8 mouse cellular contexts compared by ENCODE assay signal in genomic region chr19:4992904-4993303, GRCm38 (mm10). TPM values are rescaled to one million over a fixed set of nuclear protein-coding genes. Genes with fewer than 3 reads are reported as not detected.
DNase-seq lines count a peak whose midpoint lies in the region; ATAC-seq lines count a peak whose summit lies in the region.

No protein-coding gene starts in this region.

- H3K27me3 ChIP-seq in liver, embryonic 11.5 days (replicated peaks; ENCODE audit: control insufficient read depth, insufficient read depth, low read length): peaks cover 46% of the 10 kb centered on the region
- H3K27me3 ChIP-seq in heart, embryonic 10.5 days (ENCODE audit: insufficient read depth, poor library complexity, severe bottlenecking): peaks cover 41% of the 10 kb centered on the region

- 3% methylated on average over 9 of the region's 9 CpGs for WGBS in liver, embryonic 11.5 days
- 2% methylated on average over 9 of the region's 9 CpGs for WGBS in heart, embryonic 10.5 days

- H3K27ac ChIP-seq in liver, embryonic 11.5 days (ENCODE audit: low read depth, low read length): no peak overlapping the region
- H3K27ac ChIP-seq in heart, embryonic 10.5 days: peak overlapping the region; percentile 77

- ATAC-seq in liver, embryonic 11.5 days (replicated peaks; ENCODE audit: low FRiP score): no peak

- H3K36me3 ChIP-seq in liver, embryonic 11.5 days (ENCODE audit: control insufficient read depth, insufficient read depth, low read length): no peaks in the 10 kb centered on the region
- no peaks in the 10 kb centered on the region for H3K36me3 ChIP-seq in heart, embryonic 10.5 days

- peak; percentile 37 for DNase-seq in liver
- no peak for DNase-seq in liver, embryonic 11.5 days (ENCODE audit: low spot score)
- peak; percentile 35 for DNase-seq in R1 (ENCODE audit: low read depth, low spot score)
- peak; percentile 87 to 92 for DNase-seq in cerebellum, postnatal 36 days
- peak; percentile 93 for DNase-seq in heart, embryonic 10.5 days (ENCODE audit: low spot score)
- peak; percentile 67 to 72 for DNase-seq in layer of hippocampus, postnatal 36 days
- DNase-seq in retina, adult 2 months (ENCODE audit: low read depth, low spot score): peak; percentile 70
- no peak for DNase-seq in thymus, postnatal 10 days (ENCODE audit: low spot score in 2 of 2)

- no peak overlapping the region for H3K4me3 ChIP-seq in liver, embryonic 11.5 days (ENCODE audit: low read depth, low read length)
- H3K4me3 ChIP-seq in heart, embryonic 10.5 days: peak overlapping the region; percentile 30

- no peaks in the 10 kb centered on the region for H3K9me3 ChIP-seq in liver, embryonic 11.5 days (ENCODE audit: control insufficient read depth, low read length)
- no peaks in the 10 kb centered on the region for H3K9me3 ChIP-seq in heart, embryonic 10.5 days

- H3K4me1 ChIP-seq in liver, embryonic 11.5 days (replicated peaks; ENCODE audit: control insufficient read depth, insufficient read depth, low read length): no peaks in the 10 kb centered on the region
- peaks cover 53% of the 10 kb centered on the region for H3K4me1 ChIP-seq in heart, embryonic 10.5 days

- H3K9ac ChIP-seq in liver, embryonic 11.5 days (ENCODE audit: low read depth, low read length): no peak overlapping the region

- no peak overlapping the region for H3K4me2 ChIP-seq in liver, embryonic 11.5 days

RNA-seq across cellular contexts. Expression of gene Npas4, which starts 2.8 kb away (rescaled TPM):
- polyA plus RNA-seq in liver, embryonic 11.5 days (2014; fragmentation: Nextera tagmentation; extraction: Ambion mirVana): 0.04 TPM in 1 of 2 replicates, not detected in the other
- 0.24 and 0.34 TPM in 2 replicates for polyA plus RNA-seq in heart, embryonic 10.5 days (2016; fragmentation: Nextera tagmentation; extraction: Ambion mirVana)
- total RNA-seq in layer of hippocampus, postnatal 36 days (2021): 1 to 10 TPM; 4.8 to 6.4 TPM

RNA-seq across cellular contexts. Expression of gene Slc29a2, which starts 30.8 kb away (rescaled TPM):
- 6.2 and 6.6 TPM in 2 replicates for polyA plus RNA-seq in liver, embryonic 11.5 days (2014; fragmentation: Nextera tagmentation; extraction: Ambion mirVana)
- polyA plus RNA-seq in heart, embryonic 10.5 days (2016; fragmentation: Nextera tagmentation; extraction: Ambion mirVana): 7.6 and 12.0 TPM in 2 replicates
- 10 to 100 TPM; 15.2 to 15.3 TPM for total RNA-seq in layer of hippocampus, postnatal 36 days (2021)

RNA-seq across cellular contexts. Expression of gene Mrpl11, which starts 31.0 kb away (rescaled TPM):
- polyA plus RNA-seq in liver, embryonic 11.5 days (2014; fragmentation: Nextera tagmentation; extraction: Ambion mirVana): 138 and 139 TPM in 2 replicates
- 128 and 142 TPM in 2 replicates for polyA plus RNA-seq in heart, embryonic 10.5 days (2016; fragmentation: Nextera tagmentation; extraction: Ambion mirVana)
- total RNA-seq in layer of hippocampus, postnatal 36 days (2021): 10 to 100 TPM; 56.7 to 61.6 TPM

RNA-seq across cellular contexts. Expression of gene B4gat1, which starts 45.7 kb away (rescaled TPM):
- polyA plus RNA-seq in liver, embryonic 11.5 days (2014; fragmentation: Nextera tagmentation; extraction: Ambion mirVana): 19.1 and 21.3 TPM in 2 replicates
- 42.8 and 47.8 TPM in 2 replicates for polyA plus RNA-seq in heart, embryonic 10.5 days (2016; fragmentation: Nextera tagmentation; extraction: Ambion mirVana)
- 100 to 1,000 TPM; 110 to 126 TPM for total RNA-seq in layer of hippocampus, postnatal 36 days (2021)

RNA-seq across cellular contexts. Expression of gene AC124502.3, which starts 45.8 kb away (rescaled TPM):
- 1.1 TPM in 2 replicates for polyA plus RNA-seq in liver, embryonic 11.5 days (2014; fragmentation: Nextera tagmentation; extraction: Ambion mirVana)
- 1.6 and 2.5 TPM in 2 replicates for polyA plus RNA-seq in heart, embryonic 10.5 days (2016; fragmentation: Nextera tagmentation; extraction: Ambion mirVana)
- 1 to 10 TPM; 4.5 to 5.0 TPM for total RNA-seq in layer of hippocampus, postnatal 36 days (2021)

Comparison
In these comparisons a context has a peak if more than half of its experiments do, and no peak if none do; other contexts are left out.
1. DNase-seq: peak in liver (single experiment), R1 (single experiment), cerebellum, postnatal 36 days (2 of 2), heart, embryonic 10.5 days (single experiment), layer of hippocampus, postnatal 36 days (2 of 2) and retina, adult 2 months (single experiment); none in liver, embryonic 11.5 days (single experiment) and thymus, postnatal 10 days (0 of 2).